Mouse (Mus musculus): ENCODE measurements at regions not wholly inside any gene's neighbourhood (a gene's known extent, or its start where the extent isn't known, plus 50 kb on each side); places are given as distances from the start of the nearest gene placed in this dataset.

DNA sequence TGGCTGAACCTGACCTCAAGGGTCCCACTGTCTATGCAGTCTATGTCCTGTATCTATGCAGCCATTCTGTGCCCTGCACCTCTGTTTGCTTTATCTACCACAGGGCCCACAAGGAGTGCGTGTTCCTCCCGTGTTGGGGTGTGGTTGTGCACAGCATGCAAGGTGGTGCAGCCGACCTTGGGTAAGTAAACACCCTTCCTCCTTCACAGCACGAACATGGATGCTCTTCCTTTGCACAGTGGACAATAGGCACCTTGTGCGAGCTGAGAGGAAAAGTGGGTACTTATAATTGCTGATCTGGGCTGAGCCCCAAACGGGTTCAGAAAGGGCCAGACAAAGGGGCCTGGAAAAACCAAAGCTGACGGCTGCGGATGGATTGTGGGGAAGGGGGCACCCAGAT is 91.3 kb upstream of the 1600014C23Rik start:
- no peak for TF ChIP-seq CTCF (conservative IDR thresholded peaks at IDR 0.05; ENCODE audit: low read length)
- TF ChIP-seq NANOG (IDR thresholded peaks at IDR 0.05; ENCODE audit: borderline replicate concordance, low read length): no peak
